Mouse (Mus musculus) heart, embryonic 13.5 days (tissue): Measurements from ENCODE around the gene Tbc1d10a. TPM values are rescaled to one million over a fixed set of nuclear protein-coding genes. Genes with fewer than 3 reads are reported as not detected.
A peak's percentile ranks its signal among the peaks of the same experiment; 100 is the strongest.

Experiments
- ATAC-seq: fragments of 200-750 bp; cut with Nextera tagmentation; 2 replicates; pipeline ENCODE4 v1.8.0; 2017; ENCODE audit warnings: moderate TSS enrichment; ENCODE audit not compliant: insufficient number of reproducible peaks, low FRiP score, low TSS enrichment; ENCODE audit errors: extremely low read depth
- H3K27ac ChIP-seq: fragments of 300-500 bp; sonication (generic); replicated peaks from 2 replicates; pipeline ENCODE4 v1.5.1; 2015; ENCODE audit warnings: moderate library complexity, mild to moderate bottlenecking, inconsistent platforms
- H3K27me3 ChIP-seq: fragments of 300-500 bp; sonication (generic); replicated peaks from 2 replicates; pipeline ENCODE4 v1.6.1; 2015; ENCODE audit warnings: mild to moderate bottlenecking, inconsistent platforms
- H3K36me3 ChIP-seq: fragments of 300-500 bp; sonication (generic); 2 replicates; pipeline ENCODE4 v1.6.1; 2015; ENCODE audit warnings: mild to moderate bottlenecking, inconsistent platforms
- H3K4me1 ChIP-seq: fragments of 300-500 bp; sonication (generic); 2 replicates; pipeline ENCODE4 v1.6.1; 2015; ENCODE audit warnings: inconsistent platforms
- H3K4me2 ChIP-seq: fragments of 300-500 bp; sonication (generic); 2 replicates; pipeline ENCODE4 v1.6.1; 2015; ENCODE audit warnings: inconsistent platforms, mild to moderate bottlenecking, moderate library complexity
- H3K4me3 ChIP-seq: fragments of 300-500 bp; sonication (generic); 2 replicates; pipeline ENCODE4 v1.5.1; 2015; ENCODE audit warnings: moderate library complexity, mild to moderate bottlenecking, inconsistent platforms
- H3K9ac ChIP-seq: fragments of 300-500 bp; sonication (generic); 2 replicates; pipeline ENCODE4 v1.6.1; 2015; ENCODE audit warnings: inconsistent platforms, mild to moderate bottlenecking, moderate library complexity
- H3K9me3 ChIP-seq: fragments of 300-500 bp; sonication (generic); 2 replicates; pipeline ENCODE4 v1.6.1; 2016; ENCODE audit warnings: inconsistent platforms
- WGBS: fragments of 180-500 bp; shearing (Covaris S2); methylation state at CpG from one replicate; pipeline ENCODE4 v1.1.7; 2015; ENCODE audit warnings: mixed read lengths; 5-methylcytosine and 5-hydroxymethylcytosine counted together
- polyA plus RNA-seq: library from polyadenylated mRNA; unstranded; fragments of >200 nt; fragmentation: Nextera tagmentation; extraction: Ambion mirVana; gene quantifications from 2 replicates; pipeline ENCODE4 v1.2.1, GENCODE M21; 2015

The Tbc1d10a gene
- polyA plus RNA-seq, 1 experiment from 2014 or later = 13.6 TPM

DNA sequence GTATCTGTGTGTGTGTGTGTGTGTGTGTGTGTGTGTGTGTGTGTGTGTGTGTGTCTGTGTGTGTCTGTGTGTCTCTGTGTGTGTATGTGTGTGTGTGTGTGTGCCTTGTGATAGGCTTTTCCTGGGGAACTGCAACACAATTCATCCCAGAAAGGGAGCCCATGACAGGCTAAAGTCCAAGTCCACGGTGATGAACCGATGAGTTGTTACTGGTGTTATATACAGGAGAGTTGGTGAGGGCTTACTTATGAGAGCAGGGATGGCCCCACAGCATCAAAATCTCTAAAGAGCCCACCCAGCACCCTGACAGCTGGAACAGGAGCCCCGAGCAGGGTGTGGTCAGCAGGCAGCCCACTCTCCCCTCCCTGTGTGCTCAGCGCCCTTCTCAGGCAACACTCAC is 54.6 kb downstream of the Tbc1d10a start:
- WGBS = 61% methylated on average over 4 of the region's 4 CpGs
- Histone ChIP-seq H3K9me3 (no peaks in the 10 kb centered on the region), H3K36me3 (no peaks in the 10 kb centered on the region), H3K27ac (no peak overlapping the region), H3K9ac (no peak overlapping the region), H3K4me2 (no peak overlapping the region), H3K4me3 (no peak overlapping the region), H3K4me1 (peaks cover 3% of the 10 kb centered on the region), H3K27me3 (peaks cover 6% of the 10 kb centered on the region; the same call in 1 of the 2 replicates)
- no peak for ATAC-seq

DNA sequence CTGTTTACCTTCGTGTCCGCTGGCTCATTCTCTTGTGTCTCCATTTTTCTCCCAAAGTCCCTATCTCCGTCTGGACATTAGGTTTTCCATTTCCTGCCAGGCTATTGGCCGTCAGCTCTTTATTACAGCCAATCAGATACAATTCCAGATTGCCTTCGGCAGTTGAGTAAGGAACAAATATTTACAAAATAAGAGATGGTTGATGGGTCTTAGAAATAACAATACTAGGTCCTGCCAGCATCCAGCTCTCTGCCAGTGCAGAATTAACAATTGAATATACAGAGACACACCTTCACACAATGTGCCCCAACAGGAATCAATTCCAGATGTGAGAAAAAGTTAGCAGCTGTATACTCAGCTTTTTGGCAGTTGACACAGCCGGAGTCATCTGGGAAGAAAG is 59.5 kb downstream of the Tbc1d10a start:
- Histone ChIP-seq H3K4me3 (no peak overlapping the region), H3K27me3 (no peaks in the 10 kb centered on the region), H3K4me2 (no peak overlapping the region), H3K9me3 (no peaks in the 10 kb centered on the region), H3K4me1 (no peaks in the 10 kb centered on the region), H3K9ac (no peak overlapping the region), H3K27ac (no peak overlapping the region), H3K36me3 (no peaks in the 10 kb centered on the region)
- WGBS = 61% methylated on average over 6 of the region's 6 CpGs
- ATAC-seq = no peak

DNA sequence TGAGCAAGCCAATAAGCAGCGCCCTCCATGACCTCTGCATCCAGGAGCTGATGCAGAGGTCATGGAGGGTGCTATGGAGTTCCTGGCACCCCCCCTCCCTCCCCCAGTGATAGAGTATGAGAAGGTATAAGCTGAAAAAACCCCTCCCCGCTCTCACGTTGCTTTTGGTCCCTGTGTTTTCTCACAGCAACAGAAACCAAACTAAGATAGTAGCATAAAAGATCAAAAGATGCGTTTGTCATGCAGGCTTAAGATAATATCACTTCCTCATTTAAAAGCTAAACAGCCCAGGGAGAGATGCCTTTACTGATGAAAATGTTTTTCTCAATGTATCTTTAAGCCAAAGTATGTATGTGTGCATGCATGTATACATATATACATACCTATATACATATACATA is 60.0 kb downstream of the Tbc1d10a start:
- Histone ChIP-seq H3K27me3 (no peaks in the 10 kb centered on the region), H3K27ac (no peak overlapping the region), H3K9ac (no peak overlapping the region), H3K4me1 (no peaks in the 10 kb centered on the region), H3K36me3 (no peaks in the 10 kb centered on the region), H3K9me3 (no peaks in the 10 kb centered on the region), H3K4me3 (no peak overlapping the region), H3K4me2 (no peak overlapping the region)
- no peak for ATAC-seq
- 68% methylated on average over 4 of the region's 4 CpGs for WGBS

DNA sequence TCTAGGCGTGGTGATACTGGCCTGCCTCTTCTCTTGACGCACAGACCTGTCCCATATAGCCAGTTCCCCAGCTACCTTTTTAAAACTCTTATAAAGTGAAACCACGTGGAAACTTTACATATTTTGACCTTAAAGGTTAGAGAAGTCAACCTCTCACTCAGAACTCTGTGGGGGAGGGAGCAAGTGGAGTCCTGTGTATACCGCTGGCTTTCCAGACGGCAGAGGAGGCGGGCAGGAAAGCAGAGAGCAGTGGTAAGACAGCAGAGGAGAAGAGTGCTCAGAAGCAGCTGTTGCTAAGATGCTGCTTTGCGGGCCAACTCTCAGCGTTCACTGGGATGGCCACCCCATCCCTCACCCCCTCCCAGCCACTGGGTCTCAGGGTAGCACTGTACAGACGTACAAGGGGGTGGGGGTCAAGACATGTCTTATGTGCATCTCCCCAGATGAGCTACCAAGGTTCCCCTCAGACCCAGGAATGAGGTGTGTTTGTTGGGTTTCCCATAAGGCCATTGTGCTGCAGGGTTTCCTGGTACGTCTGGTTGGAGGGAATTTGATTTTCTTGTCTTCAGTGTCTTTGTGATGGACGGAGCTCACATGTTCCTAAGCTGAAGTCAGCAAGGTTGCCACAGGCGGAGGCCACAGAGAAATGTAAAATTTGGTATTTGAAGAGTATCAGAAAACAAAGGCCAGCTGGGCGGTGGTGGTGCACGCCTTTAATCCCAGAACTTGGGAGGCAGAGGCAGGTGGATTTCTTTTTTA is 60.8 kb downstream of the Tbc1d10a start:
- Histone ChIP-seq H3K4me3 (no peak overlapping the region), H3K4me1 (no peaks in the 10 kb centered on the region), H3K36me3 (no peaks in the 10 kb centered on the region), H3K9ac (no peak overlapping the region), H3K4me2 (no peak overlapping the region), H3K27ac (no peak overlapping the region), H3K9me3 (no peaks in the 10 kb centered on the region), H3K27me3 (no peaks in the 10 kb centered on the region)
- 71% methylated on average over 14 of the region's 14 CpGs for WGBS
- no peak for ATAC-seq

DNA sequence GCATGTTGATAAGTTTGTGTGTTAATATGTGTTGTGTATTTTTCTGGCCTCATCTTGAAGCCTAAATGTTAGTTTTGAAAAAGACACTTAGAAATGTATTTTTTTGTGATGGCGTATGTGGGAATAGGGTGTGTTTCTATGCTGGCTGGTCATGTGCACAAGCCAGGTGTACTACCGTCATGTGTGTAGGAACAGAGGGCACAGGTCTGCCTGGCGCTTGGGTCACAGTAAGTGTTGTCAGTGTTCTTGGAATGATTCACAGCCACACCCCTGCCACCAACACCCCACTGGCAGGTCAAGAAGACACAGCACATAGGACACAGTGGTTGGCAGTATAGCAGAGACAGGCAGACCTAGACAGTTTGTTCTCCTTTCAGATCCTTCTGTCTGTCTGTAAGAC is 62.6 kb downstream of the Tbc1d10a start:
- Histone ChIP-seq H3K4me3 (no peak overlapping the region), H3K9me3 (no peaks in the 10 kb centered on the region), H3K4me2 (no peak overlapping the region), H3K27me3 (no peaks in the 10 kb centered on the region), H3K36me3 (no peaks in the 10 kb centered on the region), H3K4me1 (no peaks in the 10 kb centered on the region), H3K9ac (no peak overlapping the region), H3K27ac (no peak overlapping the region)
- no peak for ATAC-seq
- 85% methylated on average over 3 of the region's 3 CpGs for WGBS

DNA sequence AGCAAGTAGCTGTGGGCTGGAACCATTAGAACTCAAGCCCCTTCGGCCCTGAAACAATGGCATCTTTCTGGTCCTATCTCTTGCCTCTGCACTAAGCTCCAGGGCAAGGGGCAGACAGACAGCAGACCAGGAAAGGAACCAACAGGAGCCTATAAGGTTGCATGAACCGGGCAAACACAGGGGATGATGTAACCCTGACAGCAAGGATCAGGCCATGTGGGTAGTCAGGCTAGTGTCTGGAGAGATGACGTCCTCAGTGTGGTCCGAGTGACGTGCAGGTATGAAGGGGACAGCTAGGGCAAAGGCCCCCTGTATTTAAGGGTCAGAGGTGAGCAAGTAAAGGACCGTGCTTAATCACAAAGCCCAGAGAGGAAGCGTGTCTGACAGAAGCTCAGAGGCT is 63.7 kb downstream of the Tbc1d10a start:
- Histone ChIP-seq H3K9me3 (no peaks in the 10 kb centered on the region), H3K36me3 (no peaks in the 10 kb centered on the region), H3K27me3 (no peaks in the 10 kb centered on the region), H3K4me2 (no peak overlapping the region), H3K4me3 (no peak overlapping the region), H3K27ac (no peak overlapping the region), H3K4me1 (no peaks in the 10 kb centered on the region), H3K9ac (no peak overlapping the region)
- 70% methylated on average over 7 of the region's 7 CpGs for WGBS
- ATAC-seq = no peak

DNA sequence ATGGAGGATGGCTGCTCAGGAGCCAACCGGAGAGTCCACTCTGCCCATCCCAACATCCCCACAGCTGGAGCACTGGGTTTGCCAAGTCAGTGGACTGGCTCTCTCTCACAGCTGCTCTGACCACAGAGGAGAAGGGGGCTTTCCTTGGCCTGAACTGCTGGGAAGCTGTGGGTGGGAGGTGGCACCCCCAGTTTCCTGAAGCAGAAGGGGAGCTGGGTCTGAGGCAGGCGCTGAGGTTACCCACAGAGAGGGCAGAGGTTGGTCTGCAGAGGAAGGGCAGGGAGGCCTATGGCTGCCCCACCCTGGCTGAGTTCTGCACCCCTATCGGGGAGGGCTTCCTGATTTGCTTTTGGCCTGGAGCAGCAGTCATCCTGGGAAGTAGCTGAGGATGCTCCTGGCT is 64.8 kb downstream of the Tbc1d10a start:
- WGBS = 73% methylated on average over 3 of the region's 3 CpGs
- no peak overlapping the region for H3K4me3 ChIP-seq
- H3K36me3 ChIP-seq = no peaks in the 10 kb centered on the region
- ATAC-seq = no peak
- no peaks in the 10 kb centered on the region for H3K27me3 ChIP-seq
- no peaks in the 10 kb centered on the region for H3K9me3 ChIP-seq
- H3K4me1 ChIP-seq = no peaks in the 10 kb centered on the region
- H3K9ac ChIP-seq = no peak overlapping the region
- H3K4me2 ChIP-seq = no peak overlapping the region
- no peak overlapping the region for H3K27ac ChIP-seq

DNA sequence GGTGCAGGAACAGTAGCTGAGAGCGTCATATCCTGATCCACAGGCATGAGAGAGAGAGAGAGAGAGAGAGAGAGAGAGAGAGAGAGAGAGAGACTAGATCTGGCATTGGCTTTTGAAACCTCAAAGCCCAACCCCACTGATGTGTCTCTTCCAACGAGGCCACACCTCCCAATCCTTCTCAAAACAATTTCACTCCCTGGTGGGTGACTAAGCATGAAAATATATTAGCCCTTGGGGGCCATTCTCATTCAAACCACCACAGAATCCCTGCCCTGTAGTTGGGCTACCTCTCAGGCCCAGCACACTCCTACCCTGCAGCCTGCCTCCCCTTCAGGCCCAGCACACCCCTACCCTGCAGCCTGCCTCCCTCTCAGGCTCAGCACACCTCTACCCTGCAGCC is 66.3 kb downstream of the Tbc1d10a start:
- no peaks in the 10 kb centered on the region for H3K9me3 ChIP-seq
- no peak for ATAC-seq
- no peak overlapping the region for H3K9ac ChIP-seq
- no peaks in the 10 kb centered on the region for H3K4me1 ChIP-seq
- no peaks in the 10 kb centered on the region for H3K36me3 ChIP-seq
- H3K4me3 ChIP-seq = no peak overlapping the region
- no peak overlapping the region for H3K4me2 ChIP-seq
- no peak overlapping the region for H3K27ac ChIP-seq
- 70% methylated on average over 2 of the region's 2 CpGs for WGBS
- H3K27me3 ChIP-seq = 0 out of 2 replicates have a peak, but pooled peaks cover 3% of the 10 kb centered on the region

DNA sequence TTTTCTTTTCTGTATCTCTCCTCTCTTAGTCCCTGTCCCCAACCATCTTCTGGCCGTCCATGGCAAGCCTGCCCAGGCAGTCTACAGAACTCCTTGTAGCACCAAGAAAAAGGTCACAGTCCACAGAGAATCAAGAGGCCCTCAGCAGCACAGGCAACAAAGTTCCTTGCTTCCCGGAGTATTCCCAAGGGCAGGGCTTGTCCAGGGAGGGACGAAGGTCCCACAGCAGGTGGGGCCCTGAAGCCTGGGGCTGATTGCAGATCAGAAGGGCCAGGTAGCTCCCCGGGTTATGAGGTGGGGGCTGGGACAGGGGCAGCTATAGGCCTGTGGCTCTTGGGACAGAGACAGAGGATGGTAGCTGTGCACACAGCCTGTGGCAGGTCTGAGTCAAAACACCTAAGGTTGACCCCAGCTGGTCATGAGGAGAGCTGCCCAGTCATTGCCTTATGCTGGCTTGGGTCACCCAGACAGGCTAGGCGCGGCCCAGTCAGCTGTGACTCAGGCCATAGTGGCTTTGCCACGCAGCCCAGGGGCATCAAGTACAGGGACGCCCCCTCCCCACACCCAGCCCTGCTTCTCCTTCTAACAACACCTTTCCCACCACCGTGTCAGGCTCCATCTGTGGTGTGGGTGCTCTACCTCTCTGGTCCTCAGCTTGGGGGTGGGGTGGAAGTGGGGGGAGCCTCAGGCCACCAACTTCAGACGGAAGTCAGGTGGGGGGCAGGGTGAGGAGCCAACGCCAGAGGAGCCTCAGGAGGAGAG is 70.4 kb downstream of the Tbc1d10a start, which contains the start of gene Lif:
Lif (plus strand) TSS at position 712 of the 762 bp plus-strand sequence.
- Histone ChIP-seq H3K4me1 (peaks cover 23% of the 10 kb centered on the region), H3K4me3 (no peak within 1 kb of the TSS), H3K9ac (no peak within 1 kb of the TSS), H3K36me3 (no peaks in the 10 kb centered on the region), H3K9me3 (no peaks in the 10 kb centered on the region), H3K27me3 (0 out of 2 replicates have a peak, but pooled peaks cover 10% of the 10 kb centered on the region), H3K4me2 (no peak within 1 kb of the TSS), H3K27ac (no peak within 1 kb of the TSS)
- ATAC-seq = no peak; the same call in 1 of the 2 replicates
- 57% methylated on average over 11 of the region's 11 CpGs for WGBS

DNA sequence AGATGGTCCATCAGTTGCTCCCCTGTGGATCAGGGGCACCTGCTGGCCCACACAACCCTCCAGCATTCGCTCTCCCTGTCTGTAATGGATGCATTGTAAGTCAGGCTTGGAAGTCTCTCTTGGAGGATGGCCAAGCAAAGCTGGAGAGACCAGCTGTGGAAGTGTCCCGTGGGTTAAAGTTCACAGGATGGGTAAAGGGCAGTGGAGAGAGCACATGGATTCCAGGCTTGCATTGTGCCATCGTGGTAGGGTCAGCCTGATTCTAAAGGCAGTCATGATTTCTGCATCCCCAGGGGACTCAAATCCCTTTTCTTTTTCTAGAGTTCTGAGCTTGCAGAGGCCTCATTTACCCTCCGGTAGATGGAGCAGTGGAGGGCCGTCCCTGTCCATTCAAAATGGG is 71.2 kb downstream of the Tbc1d10a start:
- no peaks in the 10 kb centered on the region for H3K9me3 ChIP-seq
- no peaks in the 10 kb centered on the region for H3K36me3 ChIP-seq
- 0 out of 2 replicates have a peak, but pooled peaks cover 10% of the 10 kb centered on the region for H3K27me3 ChIP-seq
- no peak for ATAC-seq
- H3K4me2 ChIP-seq = no peak overlapping the region
- 53% methylated on average over 5 of the region's 5 CpGs for WGBS
- H3K27ac ChIP-seq = no peak overlapping the region
- peaks cover 31% of the 10 kb centered on the region for H3K4me1 ChIP-seq
- H3K9ac ChIP-seq = no peak overlapping the region
- H3K4me3 ChIP-seq = no peak overlapping the region

DNA sequence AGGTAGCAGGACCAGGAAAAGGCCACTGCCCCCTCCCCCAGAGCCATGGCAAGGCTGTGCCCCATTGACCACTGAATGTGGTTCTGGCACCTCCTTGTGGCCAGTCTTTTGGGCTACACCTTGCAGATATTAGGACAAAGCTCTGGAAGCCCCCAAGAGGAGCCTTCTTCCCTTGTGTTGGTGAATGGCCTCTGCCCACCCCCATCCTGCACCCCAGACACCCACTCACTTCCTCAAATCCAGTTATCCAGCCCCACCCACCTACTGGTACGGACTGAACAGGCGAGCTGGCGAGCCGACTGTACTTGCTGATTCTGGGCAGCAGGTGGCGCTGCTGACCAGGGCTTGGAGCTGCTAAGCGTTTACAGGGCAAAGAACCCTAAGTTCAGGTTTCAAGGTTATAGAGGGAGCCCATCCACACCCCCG is 72.1 kb downstream of the Tbc1d10a start:
- Histone ChIP-seq H3K9ac (no peak overlapping the region), H3K4me3 (peak overlapping the region; percentile 27; the same call in 1 of the 2 replicates), H3K4me1 (peaks cover 40% of the 10 kb centered on the region), H3K36me3 (no peaks in the 10 kb centered on the region), H3K27ac (no peak overlapping the region), H3K27me3 (peaks cover 17% of the 10 kb centered on the region; the same call in 1 of the 2 replicates), H3K4me2 (peak overlapping the region; percentile 62), H3K9me3 (no peaks in the 10 kb centered on the region)
- ATAC-seq = 0 out of 2 replicates have a peak, but pooled peaks have one; percentile 10
- under 1% methylated on average over 7 of the region's 7 CpGs for WGBS
